Mouse (Mus musculus): ENCODE data around the gene Npvf. TPM values are rescaled to one million over a fixed set of nuclear protein-coding genes. Genes with fewer than 3 reads are reported as not detected.

Npvf gene
- polyA plus RNA-seq, 1 experiment, result not detected

DNA sequence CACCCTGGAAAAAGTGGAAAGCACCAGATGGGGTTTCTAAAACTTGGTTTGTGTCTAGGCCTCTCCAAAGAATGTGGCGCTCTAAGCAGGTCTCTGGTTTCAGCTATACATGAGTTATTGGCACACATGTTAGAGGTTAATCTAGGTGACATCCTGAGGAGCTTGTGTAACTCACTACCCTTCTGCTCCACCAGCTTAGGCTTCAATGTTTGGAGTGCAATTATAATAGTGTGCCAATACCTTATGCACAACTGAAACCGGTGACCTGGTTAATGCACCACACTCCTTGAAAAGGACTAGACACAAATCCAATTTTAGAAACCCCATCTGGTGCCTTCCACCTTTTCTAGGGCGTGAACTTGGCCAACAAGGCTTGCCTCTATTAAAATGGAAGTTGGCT lies 1.7 kb upstream of the Npvf start:
- H3K79me2 ChIP-seq (ENCODE audit: control insufficient read depth, insufficient read depth), result no peaks in the 10 kb centered on the region
- peaks cover 11% of the 10 kb centered on the region for H3K27me3 ChIP-seq (ENCODE audit: control insufficient read depth, insufficient read depth, insufficient read length)
- TF ChIP-seq USF1 (IDR thresholded peaks at IDR 0.05; ENCODE audit: low read depth) (no peak), CTCF (IDR thresholded peaks at IDR 0.05; ENCODE audit: control insufficient read depth, insufficient read depth, insufficient read length) (no peak), MYOD1 (IDR thresholded peaks at IDR 0.05; ENCODE audit: control insufficient read depth, insufficient read length, low read depth) (no peak), FOSL1 (IDR thresholded peaks at IDR 0.05; ENCODE audit: insufficient read depth, low read length, poor library complexity, severe bottlenecking) (no peak), CEBPB (IDR thresholded peaks at IDR 0.05; ENCODE audit: low read depth) (no peak), MAX (IDR thresholded peaks at IDR 0.05) (no peak), MYOG (IDR thresholded peaks at IDR 0.05; ENCODE audit: control insufficient read depth, extremely low read depth, insufficient read length) (no peak)
- H3K4me3 ChIP-seq (ENCODE audit: insufficient read depth, poor library complexity, severe bottlenecking), result no peak overlapping the region
- H3K79me3 ChIP-seq (ENCODE audit: low read depth), result no peaks in the 10 kb centered on the region
- H3ac ChIP-seq (ENCODE audit: control insufficient read depth, insufficient read length, low read depth), result no peak overlapping the region
- H3K36me3 ChIP-seq (ENCODE audit: control insufficient read depth, insufficient read depth), result no peaks in the 10 kb centered on the region

DNA sequence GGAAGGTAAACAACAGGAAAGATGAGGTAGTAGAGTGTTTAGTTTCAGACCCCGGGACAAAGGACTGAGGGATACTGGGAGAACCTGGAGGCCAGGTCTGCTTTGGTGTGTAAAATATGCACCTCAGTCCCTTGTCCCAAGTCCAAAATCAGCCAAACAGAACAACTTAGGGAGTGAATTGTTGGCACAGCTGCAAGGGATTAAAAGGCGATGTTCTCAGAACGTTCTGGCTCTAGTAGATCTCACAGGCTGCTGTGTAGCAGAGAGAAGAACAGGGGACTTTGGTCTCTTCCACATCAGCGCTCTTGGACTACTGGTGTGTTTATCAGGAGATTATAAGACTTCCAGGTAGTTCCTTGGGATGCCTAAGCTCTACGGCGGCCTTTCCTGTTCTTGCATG lies 6.6 kb downstream of the Npvf start:
- Histone ChIP-seq H3K27me3 (ENCODE audit: control insufficient read depth, insufficient read depth, insufficient read length) (peaks cover 44% of the 10 kb centered on the region), H3ac (ENCODE audit: control insufficient read depth, insufficient read length, low read depth) (no peak overlapping the region), H3K79me3 (ENCODE audit: low read depth) (no peaks in the 10 kb centered on the region), H3K79me2 (ENCODE audit: control insufficient read depth, insufficient read depth) (no peaks in the 10 kb centered on the region), H3K36me3 (ENCODE audit: control insufficient read depth, insufficient read depth) (no peaks in the 10 kb centered on the region), H3K4me3 (ENCODE audit: insufficient read depth, poor library complexity, severe bottlenecking) (no peak overlapping the region)
- TF ChIP-seq MYOG (IDR thresholded peaks at IDR 0.05; ENCODE audit: control insufficient read depth, extremely low read depth, insufficient read length) (no peak), FOSL1 (IDR thresholded peaks at IDR 0.05; ENCODE audit: insufficient read depth, low read length, poor library complexity, severe bottlenecking) (no peak), USF1 (IDR thresholded peaks at IDR 0.05; ENCODE audit: low read depth) (no peak), CEBPB (IDR thresholded peaks at IDR 0.05; ENCODE audit: low read depth) (no peak), CTCF (IDR thresholded peaks at IDR 0.05; ENCODE audit: control insufficient read depth, insufficient read depth, insufficient read length) (no peak), MYOD1 (IDR thresholded peaks at IDR 0.05; ENCODE audit: control insufficient read depth, insufficient read length, low read depth) (no peak), MAX (IDR thresholded peaks at IDR 0.05) (no peak)

DNA sequence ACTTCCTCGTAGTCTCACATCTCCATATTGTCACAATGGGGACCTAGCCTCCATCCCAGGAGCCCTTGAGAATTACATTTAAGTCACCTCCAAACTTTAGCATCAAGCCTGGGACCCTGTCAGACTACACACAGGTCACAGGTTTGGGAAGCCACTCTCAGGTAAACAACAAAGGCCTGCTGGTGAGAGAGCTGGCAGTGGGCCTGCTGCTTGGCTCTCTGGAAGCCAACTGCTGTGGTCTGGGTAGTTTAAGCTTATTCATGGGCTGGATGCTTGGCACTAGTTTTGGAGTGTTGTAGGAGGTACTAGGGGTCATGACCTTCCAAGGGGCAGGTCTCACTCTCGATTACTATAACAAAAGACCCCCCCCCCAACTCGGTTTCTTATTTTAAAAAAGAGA lies 7.6 kb downstream of the Npvf start:
- Histone ChIP-seq H3K79me2 (ENCODE audit: control insufficient read depth, insufficient read depth) (no peaks in the 10 kb centered on the region), H3K79me3 (ENCODE audit: low read depth) (no peaks in the 10 kb centered on the region), H3K4me3 (ENCODE audit: insufficient read depth, poor library complexity, severe bottlenecking) (no peak overlapping the region), H3K36me3 (ENCODE audit: control insufficient read depth, insufficient read depth) (no peaks in the 10 kb centered on the region), H3K27me3 (ENCODE audit: control insufficient read depth, insufficient read depth, insufficient read length) (peaks cover 44% of the 10 kb centered on the region), H3ac (ENCODE audit: control insufficient read depth, insufficient read length, low read depth) (no peak overlapping the region)
- no peak for TF ChIP-seq MYOG (IDR thresholded peaks at IDR 0.05; ENCODE audit: control insufficient read depth, extremely low read depth, insufficient read length)

DNA sequence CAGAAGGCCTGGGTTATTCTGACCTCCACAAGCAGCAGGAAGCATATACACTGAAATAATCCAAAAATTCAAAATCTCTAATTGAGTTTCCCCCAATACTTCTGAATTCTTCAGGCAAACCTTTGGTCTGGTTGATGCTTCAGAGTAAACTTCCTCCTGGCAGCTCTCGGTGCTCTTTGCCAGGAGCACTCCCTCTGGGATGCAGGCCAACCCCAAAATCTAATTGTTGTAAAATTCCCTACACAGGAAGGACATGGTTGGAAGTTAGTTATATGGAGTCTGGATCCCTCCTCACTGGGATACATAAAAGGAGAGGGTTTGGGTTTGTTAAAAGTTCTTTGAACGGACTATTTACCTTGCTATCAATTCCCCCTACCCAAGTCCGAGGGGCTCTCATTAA lies 9.5 kb downstream of the Npvf start:
- Histone ChIP-seq H3K79me3 (ENCODE audit: low read depth) (no peaks in the 10 kb centered on the region), H3K4me3 (ENCODE audit: insufficient read depth, poor library complexity, severe bottlenecking) (no peak overlapping the region), H3K27me3 (ENCODE audit: control insufficient read depth, insufficient read depth, insufficient read length) (peaks cover 30% of the 10 kb centered on the region), H3K79me2 (ENCODE audit: control insufficient read depth, insufficient read depth) (no peaks in the 10 kb centered on the region), H3ac (ENCODE audit: control insufficient read depth, insufficient read length, low read depth) (no peak overlapping the region), H3K36me3 (ENCODE audit: control insufficient read depth, insufficient read depth) (no peaks in the 10 kb centered on the region)
- TF ChIP-seq CEBPB (IDR thresholded peaks at IDR 0.05; ENCODE audit: low read depth), result no peak
- TF ChIP-seq MYOG (IDR thresholded peaks at IDR 0.05; ENCODE audit: control insufficient read depth, extremely low read depth, insufficient read length), result no peak
- no peak for TF ChIP-seq CTCF (IDR thresholded peaks at IDR 0.05; ENCODE audit: control insufficient read depth, insufficient read depth, insufficient read length)
- no peak for TF ChIP-seq FOSL1 (IDR thresholded peaks at IDR 0.05; ENCODE audit: insufficient read depth, low read length, poor library complexity, severe bottlenecking)
- TF ChIP-seq MAX (IDR thresholded peaks at IDR 0.05), result no peak
- TF ChIP-seq USF1 (IDR thresholded peaks at IDR 0.05; ENCODE audit: low read depth), result no peak
- TF ChIP-seq MYOD1 (IDR thresholded peaks at IDR 0.05; ENCODE audit: control insufficient read depth, insufficient read length, low read depth), result no peak

DNA sequence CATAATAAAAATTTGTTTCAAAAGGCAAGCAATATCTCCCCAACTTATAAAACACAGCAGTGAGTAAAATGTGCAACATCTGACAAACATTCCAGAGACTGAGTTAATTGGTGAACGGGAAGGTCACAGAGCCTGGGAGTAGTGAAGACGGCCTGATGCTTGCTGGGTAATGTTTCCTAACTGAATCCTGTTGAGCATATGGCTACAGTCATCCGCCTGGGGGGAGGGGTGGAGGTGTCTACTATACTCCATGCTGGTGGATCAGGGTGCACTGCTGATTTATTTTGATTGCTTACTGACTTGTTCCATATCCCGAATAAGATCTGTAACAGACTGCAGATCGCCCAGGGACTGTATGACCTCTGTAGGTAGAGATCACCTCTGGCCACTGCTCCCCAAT lies 12.3 kb downstream of the Npvf start:
- no peak overlapping the region for H3K4me3 ChIP-seq (ENCODE audit: insufficient read depth, poor library complexity, severe bottlenecking)
- no peaks in the 10 kb centered on the region for H3K79me2 ChIP-seq (ENCODE audit: control insufficient read depth, insufficient read depth)
- H3K79me3 ChIP-seq (ENCODE audit: low read depth), result no peaks in the 10 kb centered on the region
- TF ChIP-seq MYOD1 (IDR thresholded peaks at IDR 0.05; ENCODE audit: control insufficient read depth, insufficient read length, low read depth), result no peak
- no peak for TF ChIP-seq FOSL1 (IDR thresholded peaks at IDR 0.05; ENCODE audit: insufficient read depth, low read length, poor library complexity, severe bottlenecking)
- TF ChIP-seq MYOG (IDR thresholded peaks at IDR 0.05; ENCODE audit: control insufficient read depth, extremely low read depth, insufficient read length), result no peak
- TF ChIP-seq CEBPB (IDR thresholded peaks at IDR 0.05; ENCODE audit: low read depth), result no peak
- no peak for TF ChIP-seq MAX (IDR thresholded peaks at IDR 0.05)
- H3K27me3 ChIP-seq (ENCODE audit: control insufficient read depth, insufficient read depth, insufficient read length), result peaks cover 28% of the 10 kb centered on the region
- H3ac ChIP-seq (ENCODE audit: control insufficient read depth, insufficient read length, low read depth), result no peak overlapping the region
- no peaks in the 10 kb centered on the region for H3K36me3 ChIP-seq (ENCODE audit: control insufficient read depth, insufficient read depth)

DNA sequence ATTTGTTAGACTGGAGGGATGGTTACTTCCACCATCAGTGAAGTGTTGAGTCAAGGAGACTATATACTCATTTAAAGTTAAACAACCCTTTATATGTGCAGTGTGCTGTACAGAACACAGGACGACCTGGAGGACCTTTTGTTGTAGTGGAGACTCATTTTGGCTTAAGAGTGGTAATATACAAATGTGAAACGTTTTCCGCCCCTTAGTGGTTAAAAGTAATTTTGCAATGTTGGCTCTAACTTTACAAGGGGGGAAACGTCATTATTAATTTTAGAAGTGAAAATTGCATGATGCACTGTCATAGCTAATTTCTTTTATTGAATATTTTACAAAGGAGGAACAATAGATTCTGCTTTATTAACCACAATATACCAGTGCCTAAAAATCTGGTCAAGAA lies 13.9 kb downstream of the Npvf start:
- Histone ChIP-seq H3K36me3 (ENCODE audit: control insufficient read depth, insufficient read depth) (no peaks in the 10 kb centered on the region), H3K79me2 (ENCODE audit: control insufficient read depth, insufficient read depth) (no peaks in the 10 kb centered on the region), H3K4me3 (ENCODE audit: insufficient read depth, poor library complexity, severe bottlenecking) (no peak overlapping the region), H3ac (ENCODE audit: control insufficient read depth, insufficient read length, low read depth) (no peak overlapping the region), H3K27me3 (ENCODE audit: control insufficient read depth, insufficient read depth, insufficient read length) (peaks cover 26% of the 10 kb centered on the region), H3K79me3 (ENCODE audit: low read depth) (no peaks in the 10 kb centered on the region)
- TF ChIP-seq MAX (IDR thresholded peaks at IDR 0.05) (no peak), MYOG (IDR thresholded peaks at IDR 0.05; ENCODE audit: control insufficient read depth, extremely low read depth, insufficient read length) (no peak), CEBPB (IDR thresholded peaks at IDR 0.05; ENCODE audit: low read depth) (no peak)
